Mouse (Mus musculus) neural tube, embryonic 14.5 days (tissue): Measurements from ENCODE around the gene Pon2. TPM values are rescaled to one million over a fixed set of nuclear protein-coding genes. Genes with fewer than 3 reads are reported as not detected.
"Not testable (repeated sequence)": the region's sequence is repeated elsewhere in the genome, so short reads cannot be mapped to it uniquely, and the experiment has no call there.

Experiments
- ATAC-seq: fragments of 200-750 bp; cut with Nextera tagmentation; 2 replicates; pipeline ENCODE4 v1.8.0; 2017; ENCODE audit warnings: low read depth, mild to moderate bottlenecking, moderate TSS enrichment, moderate library complexity
- H3K27ac ChIP-seq: fragments of 300-500 bp; sonication (generic); 2 replicates; pipeline ENCODE4 v1.5.1; 2014; ENCODE audit warnings: low read depth, mild to moderate bottlenecking, control low read depth, low read length, moderate library complexity, mixed read lengths
- H3K27me3 ChIP-seq: fragments of 300-500 bp; sonication (generic); 2 replicates; pipeline ENCODE4 v1.6.1; 2014; ENCODE audit warnings: low read length; ENCODE audit not compliant: control insufficient read depth, insufficient read depth
- H3K36me3 ChIP-seq: fragments of 300-500 bp; sonication (generic); 2 replicates; pipeline ENCODE4 v1.6.1; 2014; ENCODE audit warnings: low read length, mixed read lengths; ENCODE audit not compliant: control insufficient read depth, insufficient read depth
- H3K4me1 ChIP-seq: fragments of 300-500 bp; sonication (generic); 2 replicates; pipeline ENCODE4 v1.6.1; 2014; ENCODE audit warnings: low read length; ENCODE audit not compliant: control insufficient read depth, insufficient read depth
- H3K4me2 ChIP-seq: fragments of 300-500 bp; sonication (generic); 2 replicates; pipeline ENCODE4 v1.6.1; 2014; ENCODE audit warnings: mild to moderate bottlenecking, low read depth, low read length, control low read depth
- H3K4me3 ChIP-seq: fragments of 300-500 bp; sonication (generic); 2 replicates; pipeline ENCODE4 v1.5.1; 2014; ENCODE audit warnings: low read depth, low read length, control low read depth, mixed read lengths
- H3K9ac ChIP-seq: fragments of 300-500 bp; sonication (generic); replicated peaks from 2 replicates; pipeline ENCODE4 v1.6.1; 2014; ENCODE audit warnings: low read depth, mild to moderate bottlenecking, control low read depth, low read length, mixed read lengths
- H3K9me3 ChIP-seq: fragments of 300-500 bp; sonication (generic); 2 replicates; pipeline ENCODE4 v1.6.1; 2016; ENCODE audit warnings: low read length; ENCODE audit not compliant: control insufficient read depth
- WGBS: fragments of 180-500 bp; shearing (Covaris S2); extraction: QIAGEN DNeasy Blood & Tissue Kit; methylation state at CpG from one replicate; pipeline ENCODE4 v1.1.7; 2014; 5-methylcytosine and 5-hydroxymethylcytosine counted together
- polyA plus RNA-seq: library from polyadenylated mRNA; unstranded; fragments of >200 nt; fragmentation: Nextera tagmentation; extraction: Ambion mirVana; gene quantifications from 2 replicates; pipeline ENCODE4 v1.2.1, GENCODE M21; 2014

Gene Pon2
- polyA plus RNA-seq, result 32.9 and 34.0 TPM in 2 replicates

GRCm38 (mm10) chr6:5298092-5298554 is at the start of gene Pon2:
TSS of gene Pon2 (minus strand) at chr6:5298455.
- under 1% methylated on average over 39 of the region's 47 CpGs for WGBS
- Histone ChIP-seq H3K9me3 (no peaks in the 10 kb centered on the region), H3K4me1 (no peaks in the 10 kb centered on the region), H3K36me3 (no peaks in the 10 kb centered on the region), H3K9ac (peak within 1 kb of the TSS; percentile 48), H3K27me3 (0 out of 2 replicates have a peak, but pooled peaks cover 4% of the 10 kb centered on the region), H3K27ac (peak within 1 kb of the TSS; percentile 48; the same call in 1 of the 2 replicates), H3K4me3 (peak within 1 kb of the TSS; percentile 53), H3K4me2 (peak within 1 kb of the TSS; percentile 95)
- peak; percentile 95 for ATAC-seq

GRCm38 (mm10) chr6:5344255-5344654 is 46.0 kb upstream of the Pon2 start:
- 76% methylated on average over 6 of the region's 6 CpGs for WGBS

GRCm38 (mm10) chr6:5339283-5339682 is 41.0 kb upstream of the Pon2 start:
- not testable (repeated sequence) for H3K27me3 ChIP-seq, H3K4me1 ChIP-seq, H3K4me3 ChIP-seq, H3K27ac ChIP-seq, H3K4me2 ChIP-seq, ATAC-seq, H3K9me3 ChIP-seq, H3K36me3 ChIP-seq, H3K9ac ChIP-seq
- 100% methylated on average over 1 of the region's 1 CpGs for WGBS

More at GRCm38 (mm10) chr6:5344255-5344654, 46.0 kb upstream of the Pon2 start:
- H3K9ac ChIP-seq, result no peak overlapping the region
- H3K9me3 ChIP-seq, result no peaks in the 10 kb centered on the region
- no peak for ATAC-seq
- no peaks in the 10 kb centered on the region for H3K4me1 ChIP-seq
- H3K36me3 ChIP-seq, result no peaks in the 10 kb centered on the region
- H3K4me3 ChIP-seq, result no peak overlapping the region
- H3K27ac ChIP-seq, result no peak overlapping the region
- H3K4me2 ChIP-seq, result no peak overlapping the region
- H3K27me3 ChIP-seq, result no peaks in the 10 kb centered on the region

- 89% methylated on average over 4 of the region's 4 CpGs for WGBS
- not testable (repeated sequence) for H3K4me2 ChIP-seq, H3K9ac ChIP-seq, H3K27ac ChIP-seq, H3K4me3 ChIP-seq, H3K36me3 ChIP-seq, H3K4me1 ChIP-seq, H3K9me3 ChIP-seq, ATAC-seq, H3K27me3 ChIP-seq
Measured at GRCm38 (mm10) chr6:5338781-5339180, 40.5 kb upstream of the Pon2 start.

GRCm38 (mm10) chr6:5336016-5336415 is 37.8 kb upstream of the Pon2 start:
- not testable (repeated sequence) for H3K36me3 ChIP-seq, H3K4me1 ChIP-seq, H3K4me2 ChIP-seq, ATAC-seq, H3K9me3 ChIP-seq, H3K27me3 ChIP-seq, H3K4me3 ChIP-seq, H3K9ac ChIP-seq, H3K27ac ChIP-seq

DNA sequence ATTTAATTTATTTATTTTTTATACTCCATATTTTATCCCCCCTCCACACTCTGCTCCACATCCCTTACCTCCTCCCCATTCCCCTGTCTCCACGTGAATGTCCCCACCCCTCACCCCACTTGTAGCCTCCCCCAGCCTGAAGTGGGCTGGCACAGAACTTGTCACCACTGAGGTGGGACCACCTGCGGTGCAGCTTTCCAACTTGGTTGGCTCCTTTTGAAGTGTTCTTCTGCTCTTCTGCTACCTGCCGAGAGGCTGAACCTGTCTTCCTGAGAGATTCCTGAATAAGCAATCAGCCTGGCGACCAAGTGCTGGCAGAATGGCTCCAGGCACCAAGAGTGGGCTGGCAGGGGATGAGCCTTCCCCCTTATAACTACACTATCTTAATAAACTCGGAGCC is 35.8 kb upstream of the Pon2 start:
- no peaks in the 10 kb centered on the region for H3K9me3 ChIP-seq
- no peaks in the 10 kb centered on the region for H3K36me3 ChIP-seq
- no peaks in the 10 kb centered on the region for H3K27me3 ChIP-seq
- H3K4me3 ChIP-seq, result no peak overlapping the region
- no peak overlapping the region for H3K9ac ChIP-seq
- no peak overlapping the region for H3K4me2 ChIP-seq
- no peaks in the 10 kb centered on the region for H3K4me1 ChIP-seq
- no peak for ATAC-seq
- 63% methylated on average over 5 of the region's 5 CpGs for WGBS
- no peak overlapping the region for H3K27ac ChIP-seq

- whole genome bisulfite sequencing, result 79% methylated on average over 3 of the region's 3 CpGs
- Histone ChIP-seq H3K36me3 (no peaks in the 10 kb centered on the region), H3K27me3 (no peaks in the 10 kb centered on the region), H3K4me1 (no peaks in the 10 kb centered on the region), H3K27ac (no peak overlapping the region), H3K9me3 (no peaks in the 10 kb centered on the region), H3K9ac (no peak overlapping the region), H3K4me2 (no peak overlapping the region), H3K4me3 (no peak overlapping the region)
- no peak for ATAC-seq
Measured at GRCm38 (mm10) chr6:5332560-5333150, 34.4 kb upstream of the Pon2 start.

DNA sequence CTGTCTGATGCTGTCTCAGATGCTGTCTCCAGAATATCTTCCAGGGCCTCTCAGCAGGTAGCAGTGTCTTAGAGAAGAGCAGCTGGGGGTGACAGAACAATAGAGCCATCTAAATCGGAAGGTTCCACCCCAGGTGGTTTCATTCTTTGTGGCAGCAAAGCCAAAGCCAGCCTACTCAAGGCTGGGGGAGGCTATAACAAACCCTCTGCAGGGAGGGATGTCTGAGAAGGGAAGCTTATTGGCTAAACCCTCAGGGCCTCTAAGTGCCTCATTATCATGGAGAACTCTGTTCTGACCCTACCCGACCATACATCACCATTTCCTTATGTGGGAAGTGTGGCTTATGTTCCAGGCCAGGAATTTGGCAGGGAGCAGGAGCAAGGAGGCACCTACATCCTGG is 26.9 kb upstream of the Pon2 start:
- H3K27me3 ChIP-seq, result no peaks in the 10 kb centered on the region
- no peaks in the 10 kb centered on the region for H3K36me3 ChIP-seq
- no peak for ATAC-seq
- H3K9ac ChIP-seq, result no peak overlapping the region
- H3K4me3 ChIP-seq, result no peak overlapping the region
- H3K27ac ChIP-seq, result no peak overlapping the region
- H3K4me1 ChIP-seq, result no peaks in the 10 kb centered on the region
- 50% methylated on average over 2 of the region's 2 CpGs for WGBS
- no peak overlapping the region for H3K4me2 ChIP-seq
- H3K9me3 ChIP-seq, result no peaks in the 10 kb centered on the region

DNA sequence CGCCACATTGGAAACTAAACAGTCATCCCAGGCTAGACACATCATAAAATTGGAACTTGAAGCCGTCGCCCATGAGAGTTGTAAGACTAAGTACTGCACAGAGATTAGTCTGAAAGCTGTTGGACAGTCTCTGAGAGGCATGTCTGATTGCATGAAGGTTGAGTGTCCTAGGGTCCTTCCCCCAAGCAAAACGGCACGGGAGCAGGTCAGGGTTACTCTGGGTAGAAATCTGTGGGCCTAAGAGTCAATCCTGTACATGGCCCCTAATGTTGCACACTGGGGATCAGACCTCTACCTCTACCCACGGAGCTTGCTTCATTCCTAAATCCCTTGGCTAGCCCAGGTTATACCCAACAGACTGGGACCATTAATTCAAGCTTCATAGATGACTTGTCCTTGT is 25.8 kb upstream of the Pon2 start:
- not testable (repeated sequence) for H3K4me1 ChIP-seq, H3K36me3 ChIP-seq, H3K27ac ChIP-seq, H3K4me3 ChIP-seq, H3K9ac ChIP-seq, H3K9me3 ChIP-seq, ATAC-seq, H3K4me2 ChIP-seq, H3K27me3 ChIP-seq
- WGBS, result 91% methylated on average over 6 of the region's 6 CpGs
